Mouse (Mus musculus): ENCODE results near the gene Trim8. TPM values are rescaled to one million over a fixed set of nuclear protein-coding genes. Genes with fewer than 3 reads are reported as not detected.

The Trim8 gene
- polyA plus RNA-seq (2015; fragmentation: Nextera tagmentation; extraction: Ambion mirVana), result 8.8 and 10.9 TPM in 2 replicates

DNA sequence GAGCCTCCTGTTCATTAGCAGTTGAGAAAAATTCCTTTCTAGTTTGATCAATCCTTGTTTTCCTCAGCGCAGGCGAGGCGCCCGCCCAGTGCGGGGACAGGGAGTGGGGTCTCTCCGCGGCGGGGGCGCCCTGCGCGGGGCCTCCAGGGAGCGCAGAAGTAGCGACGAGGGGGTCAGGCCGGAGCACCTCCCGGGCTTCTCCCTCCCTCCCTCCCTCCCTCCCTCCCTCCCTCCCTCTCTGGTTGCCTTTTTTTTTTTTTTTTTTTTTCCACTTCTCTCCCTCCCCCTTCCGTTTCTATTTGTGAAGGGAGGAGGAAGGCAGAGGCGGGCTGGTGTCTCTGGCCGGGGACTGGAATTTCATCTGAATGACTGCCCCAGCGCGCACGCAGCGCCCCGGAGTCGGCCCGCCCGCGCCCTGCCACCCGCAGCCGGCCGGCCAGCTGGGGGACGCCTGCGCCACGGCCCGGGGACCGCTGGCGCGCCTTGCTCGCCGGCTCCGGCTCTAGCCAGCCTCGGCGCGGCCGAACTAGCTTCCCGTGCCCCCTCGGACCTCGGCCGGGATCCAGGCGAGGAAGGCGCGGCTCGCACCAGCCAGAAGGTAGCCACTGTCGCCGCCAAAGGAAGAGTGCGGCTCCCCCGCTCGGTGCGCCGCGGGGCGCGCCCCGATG lies at the start of gene Trim8:
Gene Trim8 (plus strand): TSS at position 302 of the 668 bp plus-strand sequence.
- Histone ChIP-seq H3K9me3 (replicated peaks) (no peaks in the 10 kb centered on the region), H3K4me3 (replicated peaks) (peak within 1 kb of the TSS; percentile 85), H3K4me2 (peak within 1 kb of the TSS; percentile 99), H3K9ac (peak within 1 kb of the TSS; percentile 91), H3K27ac (replicated peaks) (peak within 1 kb of the TSS; percentile 97), H3K27me3 (no peaks in the 10 kb centered on the region), H3K4me1 (replicated peaks) (peaks cover 66% of the 10 kb centered on the region), H3K36me3 (replicated peaks) (peaks cover 18% of the 10 kb centered on the region)
- WGBS (ENCODE audit: insufficient replicate concordance), result under 1% methylated on average over 60 of the region's 64 CpGs
- ATAC-seq (ENCODE audit: insufficient read depth), result peak; percentile 6

DNA sequence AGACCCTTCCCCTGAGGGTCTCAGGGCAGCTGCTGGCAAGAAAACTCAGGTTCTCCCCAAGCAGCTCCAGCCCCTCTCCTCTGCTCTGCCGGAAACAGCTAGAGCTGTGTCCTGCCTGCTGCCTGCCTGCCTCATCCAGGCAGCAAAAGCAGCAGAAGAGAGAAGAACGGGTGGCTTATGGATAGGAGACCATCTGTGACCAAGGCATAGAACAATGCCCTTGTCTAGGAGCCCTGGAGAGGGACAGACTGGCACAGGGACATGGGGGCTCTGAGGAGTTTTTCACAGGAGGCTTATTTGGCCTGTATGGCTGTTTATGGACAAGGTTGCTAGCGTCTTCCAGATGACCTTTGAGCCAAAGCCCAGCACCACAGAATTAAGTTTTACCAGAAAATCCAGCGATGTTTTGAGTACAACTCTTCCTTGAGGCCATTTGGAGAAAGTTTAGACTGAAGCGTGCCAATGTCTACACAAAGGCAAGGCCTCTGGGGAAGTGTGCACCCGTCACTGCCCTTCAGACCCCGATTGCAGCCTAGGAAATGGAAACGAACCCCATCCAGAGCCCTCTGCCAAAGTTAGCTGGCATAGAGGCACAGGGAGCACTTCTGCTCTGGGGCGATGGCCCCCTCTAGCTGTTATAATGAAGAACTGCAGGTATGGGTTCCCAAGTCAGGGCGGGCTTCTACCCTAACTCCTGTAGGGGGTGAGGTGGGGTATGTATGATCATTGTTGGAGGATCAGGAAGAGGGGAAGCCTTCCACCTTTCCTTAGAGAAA lies 49.3 kb upstream of the Trim8 start:
- WGBS (ENCODE audit: insufficient replicate concordance), result 30% methylated on average over 10 of the region's 10 CpGs
- ATAC-seq (ENCODE audit: insufficient read depth), result no peak
- Histone ChIP-seq H3K4me2 (no peak overlapping the region), H3K27ac (replicated peaks) (no peak overlapping the region), H3K9ac (no peak overlapping the region), H3K36me3 (replicated peaks) (0 out of 2 replicates have a peak, but pooled peaks cover 4% of the 10 kb centered on the region), H3K4me3 (replicated peaks) (no peak overlapping the region), H3K4me1 (replicated peaks) (peaks cover 56% of the 10 kb centered on the region), H3K27me3 (no peaks in the 10 kb centered on the region), H3K9me3 (replicated peaks) (no peaks in the 10 kb centered on the region)

DNA sequence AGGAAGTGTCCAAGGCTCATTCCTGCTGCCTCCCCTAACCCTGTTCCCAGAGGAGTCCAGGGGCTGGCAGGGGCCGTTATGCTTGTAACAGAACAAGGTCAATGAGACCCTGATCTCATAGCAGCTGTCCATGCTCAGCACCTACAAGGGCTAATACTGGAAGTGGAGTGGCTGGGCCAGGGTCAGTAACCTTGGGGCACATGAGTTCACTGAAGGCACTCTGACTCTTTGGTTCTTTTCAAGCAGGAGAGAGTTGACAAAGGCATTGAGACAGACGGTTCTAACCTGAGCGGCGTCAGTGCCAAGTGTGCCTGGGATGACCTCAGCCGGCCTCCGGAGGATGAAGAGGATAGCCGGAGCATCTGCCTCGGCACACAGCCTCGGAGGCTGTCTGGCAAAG lies 48.6 kb upstream of the Trim8 start:
- no peaks in the 10 kb centered on the region for H3K27me3 ChIP-seq
- H3K4me1 ChIP-seq (replicated peaks), result peaks cover 62% of the 10 kb centered on the region
- no peak overlapping the region for H3K27ac ChIP-seq (replicated peaks)
- H3K4me3 ChIP-seq (replicated peaks), result no peak overlapping the region
- WGBS (ENCODE audit: insufficient replicate concordance), result 82% methylated on average over 9 of the region's 9 CpGs
- H3K36me3 ChIP-seq (replicated peaks), result peaks cover 8% of the 10 kb centered on the region; the same call in 1 of the 2 replicates
- H3K9ac ChIP-seq, result no peak overlapping the region
- no peak for ATAC-seq (ENCODE audit: insufficient read depth)
- H3K4me2 ChIP-seq, result no peak overlapping the region
- no peaks in the 10 kb centered on the region for H3K9me3 ChIP-seq (replicated peaks)

DNA sequence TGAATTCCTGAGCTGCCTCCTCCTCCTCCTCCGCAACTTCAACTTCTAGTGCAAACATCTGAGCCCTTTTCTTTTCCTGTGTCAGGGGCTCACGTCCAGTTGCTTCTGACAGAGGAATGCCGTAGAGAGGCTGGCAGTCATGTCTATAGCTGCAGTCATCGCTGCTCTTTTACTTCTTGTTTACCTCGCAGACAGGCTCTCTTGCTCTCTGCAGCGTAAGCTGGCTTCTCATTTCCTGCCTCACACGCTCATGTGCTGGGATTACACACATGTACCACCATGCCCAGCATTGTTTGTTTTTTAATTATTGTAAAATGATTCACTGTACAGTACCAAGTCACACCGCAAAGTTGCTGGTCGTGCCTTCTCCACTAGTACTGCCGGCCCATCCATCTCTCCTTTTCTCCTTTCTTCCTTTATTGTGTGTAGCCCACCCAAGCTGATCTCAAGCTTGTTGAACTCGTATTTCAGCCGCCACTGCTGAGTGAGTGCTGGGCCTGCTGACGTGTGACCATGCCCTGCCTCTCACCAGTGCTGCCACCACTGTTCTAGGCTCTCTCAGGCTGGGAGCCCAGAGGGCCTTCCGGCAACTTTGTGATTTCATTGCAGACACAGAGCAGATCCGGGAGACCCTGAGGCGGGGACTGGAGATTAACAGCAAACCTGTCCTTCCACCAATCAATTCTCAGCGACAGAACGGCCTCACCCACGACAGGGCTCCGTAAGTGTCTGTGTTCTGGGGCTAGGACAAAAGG lies 47.2 kb upstream of the Trim8 start:
- Histone ChIP-seq H3K27me3 (no peaks in the 10 kb centered on the region), H3K9ac (peak overlapping the region; percentile 16; the same call in 1 of the 2 replicates), H3K9me3 (replicated peaks) (no peaks in the 10 kb centered on the region), H3K4me2 (peak overlapping the region; percentile 57), H3K36me3 (replicated peaks) (peaks cover 12% of the 10 kb centered on the region; the same call in 1 of the 2 replicates), H3K4me1 (replicated peaks) (peaks cover 74% of the 10 kb centered on the region), H3K4me3 (replicated peaks) (no peak overlapping the region; the same call in 1 of the 2 replicates), H3K27ac (replicated peaks) (peak overlapping the region; percentile 90)
- 25% methylated on average over 20 of the region's 20 CpGs for WGBS (ENCODE audit: insufficient replicate concordance)
- peak; percentile 40 for ATAC-seq (ENCODE audit: insufficient read depth)

DNA sequence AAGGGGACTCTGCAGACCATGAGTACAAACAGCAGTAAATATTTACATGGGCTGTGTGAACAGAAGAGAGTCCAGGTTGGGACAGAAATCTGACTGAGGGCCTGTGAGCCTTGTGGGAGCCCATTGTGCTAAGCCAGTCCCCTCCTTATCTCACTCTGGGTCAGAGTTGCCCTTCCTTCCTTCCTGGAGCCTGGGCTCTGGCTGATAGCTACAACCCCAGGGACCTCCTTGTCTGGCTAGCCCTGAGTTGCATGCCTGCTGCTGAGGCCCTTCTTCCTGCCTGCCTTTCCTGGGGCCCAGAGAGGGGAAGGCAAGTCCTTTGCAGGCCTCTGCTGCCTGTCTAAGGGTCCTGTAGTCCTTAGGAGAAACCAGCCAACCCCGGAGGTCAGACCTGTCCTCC lies 46.5 kb upstream of the Trim8 start:
- H3K36me3 ChIP-seq (replicated peaks), result peaks cover 12% of the 10 kb centered on the region; the same call in 1 of the 2 replicates
- no peaks in the 10 kb centered on the region for H3K9me3 ChIP-seq (replicated peaks)
- no peaks in the 10 kb centered on the region for H3K27me3 ChIP-seq
- peak; percentile 88 for ATAC-seq (ENCODE audit: insufficient read depth)
- 0% methylated on average over 1 of the region's 1 CpGs for WGBS (ENCODE audit: insufficient replicate concordance)
- peaks cover 81% of the 10 kb centered on the region for H3K4me1 ChIP-seq (replicated peaks)
- peak overlapping the region; percentile 90 for H3K27ac ChIP-seq (replicated peaks)
- H3K4me3 ChIP-seq (replicated peaks), result peak overlapping the region; percentile 11; the same call in 1 of the 2 replicates
- peak overlapping the region; percentile 16 for H3K9ac ChIP-seq
- H3K4me2 ChIP-seq, result peak overlapping the region; percentile 57

DNA sequence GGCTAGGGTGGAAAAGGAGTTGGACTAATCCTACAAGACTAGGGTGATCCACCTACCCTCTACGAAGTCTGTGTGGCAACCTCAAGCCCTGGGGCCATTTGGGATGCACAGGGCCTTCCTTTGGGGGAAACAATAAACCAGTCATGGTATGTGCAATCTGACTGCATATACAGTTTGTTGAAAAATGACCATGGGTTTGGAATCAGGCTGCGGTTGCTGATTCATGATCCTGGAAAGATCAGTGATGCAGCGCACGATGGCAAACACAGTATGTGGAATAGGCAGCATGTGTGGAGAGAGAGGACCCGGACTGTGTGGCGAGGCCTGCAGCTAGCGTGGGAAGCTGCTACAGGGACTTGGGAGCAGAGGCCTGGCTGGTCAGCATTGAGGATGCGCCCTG lies 45.9 kb upstream of the Trim8 start:
- Histone ChIP-seq H3K9ac (peak overlapping the region; percentile 16), H3K4me1 (replicated peaks) (peaks cover 83% of the 10 kb centered on the region), H3K4me2 (peak overlapping the region; percentile 57), H3K36me3 (replicated peaks) (peaks cover 12% of the 10 kb centered on the region; the same call in 1 of the 2 replicates), H3K4me3 (replicated peaks) (peak overlapping the region; percentile 11; the same call in 1 of the 2 replicates), H3K27me3 (no peaks in the 10 kb centered on the region), H3K27ac (replicated peaks) (peak overlapping the region; percentile 90), H3K9me3 (replicated peaks) (no peaks in the 10 kb centered on the region)
- ATAC-seq (ENCODE audit: insufficient read depth), result no peak
- WGBS (ENCODE audit: insufficient replicate concordance), result 42% methylated on average over 8 of the region's 8 CpGs

GRCm38 (mm10) chr19:46456018-46456735 lies 45.3 kb upstream of the Trim8 start:
- 50% methylated on average over 5 of the region's 5 CpGs for WGBS (ENCODE audit: insufficient replicate concordance)
- ATAC-seq (ENCODE audit: insufficient read depth), result no peak
- peaks cover 83% of the 10 kb centered on the region for H3K4me1 ChIP-seq (replicated peaks)

GRCm38 (mm10) chr19:46457798-46458197 lies 43.7 kb upstream of the Trim8 start:
- Histone ChIP-seq H3K27ac (replicated peaks) (no peak overlapping the region), H3K9me3 (replicated peaks) (no peaks in the 10 kb centered on the region), H3K4me1 (replicated peaks) (peaks cover 72% of the 10 kb centered on the region), H3K36me3 (replicated peaks) (peaks cover 8% of the 10 kb centered on the region; the same call in 1 of the 2 replicates), H3K4me2 (no peak overlapping the region), H3K9ac (no peak overlapping the region), H3K4me3 (replicated peaks) (no peak overlapping the region), H3K27me3 (no peaks in the 10 kb centered on the region)
- WGBS (ENCODE audit: insufficient replicate concordance), result 66% methylated on average over 5 of the region's 5 CpGs
- ATAC-seq (ENCODE audit: insufficient read depth), result no peak

More at GRCm38 (mm10) chr19:46456018-46456735, 45.3 kb upstream of the Trim8 start:
- Histone ChIP-seq H3K4me3 (replicated peaks) (no peak overlapping the region), H3K27me3 (no peaks in the 10 kb centered on the region), H3K4me2 (peak overlapping the region; percentile 57; the same call in 1 of the 2 replicates), H3K27ac (replicated peaks) (peak overlapping the region; percentile 90), H3K36me3 (replicated peaks) (peaks cover 8% of the 10 kb centered on the region; the same call in 1 of the 2 replicates), H3K9ac (no peak overlapping the region; the same call in 1 of the 2 replicates), H3K9me3 (replicated peaks) (no peaks in the 10 kb centered on the region)

DNA sequence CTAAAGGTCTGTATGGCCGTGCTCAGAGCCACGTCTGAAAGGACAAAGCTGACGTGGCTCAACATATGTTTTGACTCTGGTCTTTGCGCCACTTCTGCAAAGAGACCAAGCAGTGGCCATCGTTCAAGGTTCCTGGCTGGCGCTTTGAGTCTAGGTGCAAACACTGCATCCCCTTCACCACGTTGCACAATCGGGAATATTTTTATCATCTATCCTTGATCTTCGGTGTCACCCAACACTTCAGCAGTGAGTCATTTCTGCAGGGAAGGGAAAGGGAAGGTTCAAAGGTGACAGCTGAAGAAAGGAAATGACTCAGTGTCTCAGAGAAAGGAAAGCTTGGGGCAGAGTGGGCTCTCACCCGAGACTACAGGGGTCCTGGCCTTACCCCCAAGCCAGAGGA lies 42.2 kb upstream of the Trim8 start:
- ATAC-seq (ENCODE audit: insufficient read depth), result no peak
- Histone ChIP-seq H3K36me3 (replicated peaks) (peaks cover 8% of the 10 kb centered on the region; the same call in 1 of the 2 replicates), H3K4me1 (replicated peaks) (peaks cover 62% of the 10 kb centered on the region), H3K4me2 (no peak overlapping the region), H3K9ac (no peak overlapping the region), H3K4me3 (replicated peaks) (no peak overlapping the region), H3K27ac (replicated peaks) (peak overlapping the region; percentile 63; the same call in 1 of the 2 replicates), H3K27me3 (no peaks in the 10 kb centered on the region), H3K9me3 (replicated peaks) (no peaks in the 10 kb centered on the region)
- WGBS (ENCODE audit: insufficient replicate concordance), result 47% methylated on average over 10 of the region's 10 CpGs

DNA sequence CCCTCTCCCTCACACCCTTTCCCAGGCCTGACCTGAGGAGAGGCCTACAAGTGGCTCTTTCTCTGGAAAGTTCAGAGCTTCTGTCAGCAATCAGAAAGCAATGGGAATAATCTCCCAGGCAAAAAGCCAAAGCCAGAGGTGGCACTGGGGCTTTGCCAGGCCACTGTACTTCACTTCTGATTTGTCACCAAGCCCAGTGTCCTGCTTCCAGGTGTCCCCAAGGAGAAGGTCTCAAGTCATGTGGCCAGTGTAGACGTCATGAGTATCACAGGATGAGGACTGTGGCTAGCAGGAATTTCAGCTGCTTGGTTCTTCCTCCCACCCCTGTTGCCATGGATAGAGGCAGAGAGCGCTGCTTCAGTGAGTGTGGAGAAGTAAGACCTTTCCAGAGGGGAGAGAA lies 41.6 kb upstream of the Trim8 start:
- H3K9me3 ChIP-seq (replicated peaks), result no peaks in the 10 kb centered on the region
- H3K4me2 ChIP-seq, result no peak overlapping the region
- WGBS (ENCODE audit: insufficient replicate concordance), result 70% methylated on average over 2 of the region's 2 CpGs
- peaks cover 8% of the 10 kb centered on the region; the same call in 1 of the 2 replicates for H3K36me3 ChIP-seq (replicated peaks)
- H3K4me1 ChIP-seq (replicated peaks), result peaks cover 59% of the 10 kb centered on the region
- no peak overlapping the region; the same call in 1 of the 2 replicates for H3K27ac ChIP-seq (replicated peaks)
- no peak overlapping the region for H3K4me3 ChIP-seq (replicated peaks)
- no peak overlapping the region for H3K9ac ChIP-seq
- no peak for ATAC-seq (ENCODE audit: insufficient read depth)
- no peaks in the 10 kb centered on the region for H3K27me3 ChIP-seq

All from liver, embryonic 15.5 days (tissue).